Mouse (Mus musculus) G1E (cell line): ENCODE results near the gene Zkscan1. TPM values are rescaled to one million over a fixed set of nuclear protein-coding genes. Genes with fewer than 3 reads are reported as not detected.
"Not testable (repeated sequence)": the region's sequence is repeated elsewhere in the genome, so short reads cannot be mapped to it uniquely, and the experiment has no call there.

Experiments used
- ATAC-seq: 2 replicates; pipeline ENCODE4 v1.8.0; 2016; ENCODE audit warnings: mild to moderate bottlenecking; ENCODE audit not compliant: insufficient number of reproducible peaks, poor library complexity, low FRiP score, severe bottlenecking; ENCODE audit errors: extremely low read depth
- DNase-seq: peaks from one replicate; pipeline ENCODE4 v3.0.0; 2012; ENCODE audit warnings: low spot score
- H3K27me3 ChIP-seq: 2 replicates; pipeline ENCODE4 v1.6.1; 2012; ENCODE audit warnings: mild to moderate bottlenecking, low read length, inconsistent platforms; ENCODE audit not compliant: insufficient read depth
- H3K36me3 ChIP-seq: replicated peaks from 2 replicates; pipeline ENCODE3; 2012; ENCODE audit warnings: mild to moderate bottlenecking, inconsistent platforms
- H3K4me1 ChIP-seq: 2 replicates; pipeline ENCODE4 v1.6.1; 2012; ENCODE audit warnings: low read depth, low read length, inconsistent platforms, mixed read lengths; ENCODE audit not compliant: insufficient read depth
- H3K4me3 ChIP-seq: 2 replicates; pipeline ENCODE4 v1.5.1; 2012; ENCODE audit warnings: low read depth, mild to moderate bottlenecking, inconsistent platforms, low read length, moderate library complexity, mixed read lengths
- H3K9me3 ChIP-seq: replicated peaks from 2 replicates; pipeline ENCODE4 v1.6.1; 2012; ENCODE audit warnings: inconsistent platforms
- CTCF ChIP-seq: IDR thresholded peaks from 2 replicates; pipeline ENCODE4 v1.5.1; 2012; ENCODE audit warnings: low read depth, low read length, inconsistent platforms, mixed read lengths
- GATA1 ChIP-seq: IDR thresholded peaks from 2 replicates; pipeline ENCODE4 v1.6.1; 2012; ENCODE audit warnings: borderline replicate concordance, low read length, inconsistent platforms, mixed read lengths
- GATA2 ChIP-seq: IDR thresholded peaks from 2 replicates; pipeline ENCODE4 v1.6.1; 2012; ENCODE audit warnings: low read depth, low read length, inconsistent platforms, borderline replicate concordance
- POLR2AphosphoS5 ChIP-seq: IDR thresholded peaks from 2 replicates; pipeline ENCODE4 v1.6.1; 2012; ENCODE audit warnings: low read depth, low read length, inconsistent platforms; ENCODE audit not compliant: insufficient replicate concordance
- TAL1 ChIP-seq: conservative IDR thresholded peaks from 2 replicates; pipeline ENCODE4 v1.6.1; 2012; ENCODE audit warnings: low read depth, low read length, inconsistent platforms, mixed read lengths
- polyA plus RNA-seq: library from polyadenylated mRNA; stranded (reverse); fragments of >175 nt; gene quantifications from 2 replicates; pipeline ENCODE4 v1.2.3, GENCODE M21; 2012
- total RNA-seq, 2 experiments: library from RNA; stranded (forward) in 1 of 2; stranded (reverse) in 1 of 2; fragments of 200-1000 nt in 1 of 2; fragments of >200 nt in 1 of 2; fragmentation: Nextera tagmentation in 1 of 2; gene quantifications; 2 replicates each; pipeline ENCODE4 v1.2.3; 2014 to 2017

Gene Zkscan1
- total and polyA plus RNA-seq, 3 experiments, result 2.4 to 57.8 (median 26.7) TPM

- Histone ChIP-seq H3K9me3 (no peaks in the 10 kb centered on the region), H3K27me3 (no peaks in the 10 kb centered on the region), H3K4me3 (no peak overlapping the region), H3K36me3 (peaks cover 52% of the 10 kb centered on the region), H3K4me1 (peaks cover 27% of the 10 kb centered on the region)
- DNase-seq, result no peak
- ATAC-seq, result no peak
- TF ChIP-seq GATA2 (no peak), CTCF (no peak), GATA1 (no peak), POLR2AphosphoS5 (no peak), TAL1 (no peak)
Measured at GRCm38 (mm10) chr5:138089108-138089551, 4.2 kb downstream of the Zkscan1 start.

- ATAC-seq, result no peak
- no peak for TF ChIP-seq GATA1
- TF ChIP-seq TAL1, result no peak
- TF ChIP-seq GATA2, result no peak
- no peak for TF ChIP-seq POLR2AphosphoS5
- no peak for TF ChIP-seq CTCF
- Histone ChIP-seq H3K36me3 (peaks cover 63% of the 10 kb centered on the region), H3K4me3 (no peak overlapping the region), H3K27me3 (no peaks in the 10 kb centered on the region), H3K9me3 (no peaks in the 10 kb centered on the region), H3K4me1 (peaks cover 23% of the 10 kb centered on the region)
- DNase-seq, result no peak
Measured at GRCm38 (mm10) chr5:138090271-138090670, 5.4 kb downstream of the Zkscan1 start.

- no peaks in the 10 kb centered on the region for H3K27me3 ChIP-seq
- H3K4me1 ChIP-seq, result peaks cover 23% of the 10 kb centered on the region
- H3K36me3 ChIP-seq, result peaks cover 67% of the 10 kb centered on the region
- no peaks in the 10 kb centered on the region for H3K9me3 ChIP-seq
- no peak overlapping the region for H3K4me3 ChIP-seq
- DNase-seq (no peak), ATAC-seq (no peak)
- TF ChIP-seq GATA2 (no peak), POLR2AphosphoS5 (no peak), CTCF (no peak), GATA1 (no peak), TAL1 (no peak)
Measured at GRCm38 (mm10) chr5:138090737-138091136, 5.9 kb downstream of the Zkscan1 start.

- no peak overlapping the region for H3K4me3 ChIP-seq
- peaks cover 15% of the 10 kb centered on the region for H3K4me1 ChIP-seq
- ATAC-seq, result no peak
- DNase-seq, result no peak
- H3K9me3 ChIP-seq, result no peaks in the 10 kb centered on the region
- TF ChIP-seq TAL1, result no peak
- TF ChIP-seq GATA2, result no peak
- TF ChIP-seq POLR2AphosphoS5, result no peak
- no peak for TF ChIP-seq GATA1
- no peak for TF ChIP-seq CTCF
- H3K36me3 ChIP-seq, result peaks cover 76% of the 10 kb centered on the region
- no peaks in the 10 kb centered on the region for H3K27me3 ChIP-seq
Measured at GRCm38 (mm10) chr5:138092771-138093170, 7.9 kb downstream of the Zkscan1 start.

- H3K36me3 ChIP-seq, result peaks cover 76% of the 10 kb centered on the region
- TF ChIP-seq GATA2, result no peak
- TF ChIP-seq POLR2AphosphoS5, result no peak
- no peak for TF ChIP-seq CTCF
- no peak for TF ChIP-seq GATA1
- no peak for TF ChIP-seq TAL1
- peaks cover under 1% of the 10 kb centered on the region; the same call in 1 of the 2 replicates for H3K4me1 ChIP-seq
- no peaks in the 10 kb centered on the region for H3K27me3 ChIP-seq
- DNase-seq, result no peak
- ATAC-seq, result no peak
- H3K9me3 ChIP-seq, result no peaks in the 10 kb centered on the region
- no peak overlapping the region for H3K4me3 ChIP-seq
Measured at GRCm38 (mm10) chr5:138094474-138094873, 9.6 kb downstream of the Zkscan1 start.

- Histone ChIP-seq H3K4me3 (no peak overlapping the region), H3K36me3 (peaks cover 61% of the 10 kb centered on the region)
- no peak for ATAC-seq
Measured at GRCm38 (mm10) chr5:138104976-138105375, 20.1 kb downstream of the Zkscan1 start.

GRCm38 (mm10) chr5:138107130-138107529 is 22.2 kb downstream of the Zkscan1 start:
- ATAC-seq (no peak), DNase-seq (no peak)
- H3K9me3 ChIP-seq, result no peaks in the 10 kb centered on the region
- H3K27me3 ChIP-seq, result peaks cover 2% of the 10 kb centered on the region; the same call in 1 of the 2 replicates
- no peak for TF ChIP-seq CTCF
- no peak for TF ChIP-seq GATA1
- TF ChIP-seq GATA2, result no peak
- TF ChIP-seq POLR2AphosphoS5, result no peak
- TF ChIP-seq TAL1, result no peak
- H3K36me3 ChIP-seq, result peaks cover 40% of the 10 kb centered on the region
- H3K4me3 ChIP-seq, result no peak overlapping the region
- H3K4me1 ChIP-seq, result no peaks in the 10 kb centered on the region; the same call in 1 of the 2 replicates

More at GRCm38 (mm10) chr5:138104976-138105375, 20.1 kb downstream of the Zkscan1 start:
- Histone ChIP-seq H3K27me3 (no peaks in the 10 kb centered on the region), H3K4me1 (no peaks in the 10 kb centered on the region), H3K9me3 (no peaks in the 10 kb centered on the region)
- TF ChIP-seq GATA1, result no peak
- TF ChIP-seq GATA2, result no peak
- no peak for TF ChIP-seq CTCF
- TF ChIP-seq POLR2AphosphoS5, result no peak
- no peak for TF ChIP-seq TAL1
- no peak for DNase-seq

GRCm38 (mm10) chr5:138109847-138110396 is 25.0 kb downstream of the Zkscan1 start:
- H3K4me1 ChIP-seq, H3K9me3 ChIP-seq, ATAC-seq, H3K4me3 ChIP-seq, H3K27me3 ChIP-seq, DNase-seq: not testable (repeated sequence)
- H3K36me3 ChIP-seq, result peaks cover 12% of the 10 kb centered on the region
